12 mouse cellular contexts compared by ENCODE assay signal in the genomic region with DNA sequence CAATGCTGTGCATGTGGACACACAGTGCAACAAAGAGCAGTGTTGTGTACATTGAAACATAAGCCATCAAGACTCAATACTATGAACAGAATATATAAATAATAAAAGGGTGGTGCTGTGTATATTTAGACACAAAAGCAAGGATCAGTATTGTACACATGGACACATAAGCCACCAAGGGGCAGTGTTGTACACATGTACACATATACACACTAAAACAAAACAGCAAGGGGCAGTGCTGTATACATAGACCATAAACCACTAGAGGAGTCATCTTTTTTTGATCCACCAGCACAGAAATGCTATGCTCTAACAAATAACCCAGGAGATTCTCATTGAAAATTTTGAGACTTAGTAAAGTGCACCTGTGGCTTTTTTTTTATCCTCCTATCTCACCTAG.
DNase-seq lines count a peak whose midpoint lies in the region; ATAC-seq lines count a peak whose summit lies in the region.
"Had no signal": no experiment of that assay in that cellular context is flagged by ENCODE, and none has a peak within 500 bp of the region (broad histone marks: within the 10 kb centered on the region; RNA-seq: fewer than 3 reads in every experiment).

No protein-coding gene starts in this region.

- ATAC-seq in CD4-positive, CD25-positive, alpha-beta regulatory T cell, adult 4 months: no peak
- peak; percentile 28 for ATAC-seq in midbrain, embryonic 15.5 days (replicated peaks)
- ATAC-seq in megakaryocyte, adult 5-6 weeks (ENCODE audit: poor library complexity, severe bottlenecking): no peak
- ATAC-seq: intestine, embryonic 16.5 days had no signal

- H3K4me2 ChIP-seq in midbrain, embryonic 15.5 days: no peak overlapping the region

- no peaks in the 10 kb centered on the region for H3K27me3 ChIP-seq in midbrain, embryonic 15.5 days (replicated peaks)

- DNase-seq in CD4-positive, CD25-positive, alpha-beta regulatory T cell, adult 2 months (ENCODE audit: low read depth, low spot score): peak; percentile 13
- peak; percentile 4 for DNase-seq in kidney, adult 9 months
- no peak for DNase-seq in kidney, adult 8-10 months
- peak; percentile 48 for DNase-seq in 3T3-L1 (ENCODE audit: low read depth, low spot score)
- no peak for DNase-seq in layer of hippocampus, adult 9-11 months
- DNase-seq: adrenal gland, adult 2 months; gastrocnemius, adult 2 months had no signal

- H3K9ac ChIP-seq in midbrain, embryonic 15.5 days: no peak overlapping the region

- no peaks in the 10 kb centered on the region for H3K9me3 ChIP-seq in midbrain, embryonic 15.5 days

- H3K4me1 ChIP-seq in midbrain, embryonic 15.5 days: no peaks in the 10 kb centered on the region

- no peak overlapping the region for H3K4me3 ChIP-seq in midbrain, embryonic 15.5 days
- H3K4me3 ChIP-seq: erythroblast, embryonic 14.5 days; gastrocnemius, adult 2 months had no signal

- no peak overlapping the region for H3K27ac ChIP-seq in midbrain, embryonic 15.5 days
- H3K27ac ChIP-seq: gastrocnemius, adult 2 months had no signal

- H3K36me3 ChIP-seq in midbrain, embryonic 15.5 days (replicated peaks): no peaks in the 10 kb centered on the region

Comparison
In these comparisons a context has a peak if more than half of its experiments do, and no peak if none do; other contexts are left out.
1. DNase-seq: peak in CD4-positive, CD25-positive, alpha-beta regulatory T cell, adult 2 months (single experiment), kidney, adult 9 months (single experiment) and 3T3-L1 (single experiment); none in kidney, adult 8-10 months (0 of 2) and layer of hippocampus, adult 9-11 months (single experiment).